Mouse (Mus musculus): Measurements from ENCODE around the gene Bmp2k. TPM values are rescaled to one million over a fixed set of nuclear protein-coding genes. Genes with fewer than 3 reads are reported as not detected.
A peak's percentile ranks its signal among the peaks of the same experiment; 100 is the strongest.

Gene Bmp2k
- polyA plus RNA-seq (2014; fragmentation: Nextera tagmentation; extraction: Ambion mirVana): 7.8 and 8.2 TPM in 2 replicates

GRCm38 (mm10) chr5:96997310-96997801 lies at the start of gene Bmp2k:
Bmp2k (plus strand) TSS chr5:96997689.
- Histone ChIP-seq H3K4me2 (ENCODE audit: low read depth, severe bottlenecking) (peak within 1 kb of the TSS; percentile 87), H3K9ac (ENCODE audit: low read length) (peak within 1 kb of the TSS; percentile 77), H3K27me3 (ENCODE audit: control insufficient read depth, insufficient read depth, low read length) (no peaks in the 10 kb centered on the region), H3K9me3 (ENCODE audit: control insufficient read depth, low read length) (no peaks in the 10 kb centered on the region), H3K4me3 (ENCODE audit: low read depth, low read length) (peak within 1 kb of the TSS; percentile 59), H3K4me1 (ENCODE audit: control insufficient read depth, insufficient read depth, low read length) (no peaks in the 10 kb centered on the region), H3K27ac (replicated peaks; ENCODE audit: low read depth, low read length) (peak within 1 kb of the TSS; percentile 84), H3K36me3 (ENCODE audit: control insufficient read depth, insufficient read depth, low read length) (no peaks in the 10 kb centered on the region)
- WGBS: under 1% methylated on average over 57 of the region's 78 CpGs
- DNase-seq (ENCODE audit: low spot score) (peak; percentile 86), ATAC-seq (ENCODE audit: insufficient number of reproducible peaks, low FRiP score, low TSS enrichment, low read depth) (peak; percentile 95)

DNA sequence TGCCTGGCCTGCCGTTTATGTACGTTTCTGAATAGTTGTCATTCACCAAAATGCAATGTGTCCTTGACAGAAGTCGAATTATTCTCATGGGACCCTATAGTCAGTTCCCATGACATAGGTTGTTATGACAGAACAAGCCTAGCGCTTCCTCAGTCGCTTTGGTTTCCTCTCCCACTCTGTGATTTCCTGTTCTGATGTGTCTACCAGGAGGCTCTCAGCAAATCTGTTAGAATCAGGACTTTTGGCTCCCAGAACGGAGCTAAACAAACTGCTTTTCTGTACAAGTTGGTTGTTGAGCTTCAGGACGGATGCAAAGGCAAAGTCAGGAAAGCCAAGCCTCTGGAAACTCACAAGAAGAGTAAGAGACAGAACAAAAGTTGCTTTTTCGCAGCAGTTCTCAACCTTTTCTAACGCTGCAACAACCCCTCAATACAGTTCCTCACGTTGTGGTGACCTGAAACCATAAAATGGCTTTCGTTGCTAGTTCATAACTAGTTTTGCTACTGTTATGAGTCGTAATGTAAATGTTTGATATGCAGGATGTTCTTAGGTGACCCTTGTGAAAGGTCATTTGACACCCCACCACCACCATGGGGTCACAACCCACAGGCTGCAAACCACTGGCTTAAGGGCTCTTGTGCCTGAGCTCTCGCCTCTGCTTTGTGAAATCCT lies 48.5 kb upstream of the Bmp2k start:
- Histone ChIP-seq H3K27me3 (ENCODE audit: control insufficient read depth, insufficient read depth, low read length) (no peaks in the 10 kb centered on the region), H3K36me3 (ENCODE audit: control insufficient read depth, insufficient read depth, low read length) (no peaks in the 10 kb centered on the region), H3K9ac (ENCODE audit: low read length) (no peak overlapping the region), H3K4me1 (ENCODE audit: control insufficient read depth, insufficient read depth, low read length) (no peaks in the 10 kb centered on the region), H3K27ac (replicated peaks; ENCODE audit: low read depth, low read length) (no peak overlapping the region), H3K9me3 (ENCODE audit: control insufficient read depth, low read length) (no peaks in the 10 kb centered on the region), H3K4me2 (ENCODE audit: low read depth, severe bottlenecking) (no peak overlapping the region), H3K4me3 (ENCODE audit: low read depth, low read length) (no peak overlapping the region)
- ATAC-seq (ENCODE audit: insufficient number of reproducible peaks, low FRiP score, low TSS enrichment, low read depth): no peak
- WGBS: 87% methylated on average over 13 of the region's 13 CpGs
- DNase-seq (ENCODE audit: low spot score): no peak

DNA sequence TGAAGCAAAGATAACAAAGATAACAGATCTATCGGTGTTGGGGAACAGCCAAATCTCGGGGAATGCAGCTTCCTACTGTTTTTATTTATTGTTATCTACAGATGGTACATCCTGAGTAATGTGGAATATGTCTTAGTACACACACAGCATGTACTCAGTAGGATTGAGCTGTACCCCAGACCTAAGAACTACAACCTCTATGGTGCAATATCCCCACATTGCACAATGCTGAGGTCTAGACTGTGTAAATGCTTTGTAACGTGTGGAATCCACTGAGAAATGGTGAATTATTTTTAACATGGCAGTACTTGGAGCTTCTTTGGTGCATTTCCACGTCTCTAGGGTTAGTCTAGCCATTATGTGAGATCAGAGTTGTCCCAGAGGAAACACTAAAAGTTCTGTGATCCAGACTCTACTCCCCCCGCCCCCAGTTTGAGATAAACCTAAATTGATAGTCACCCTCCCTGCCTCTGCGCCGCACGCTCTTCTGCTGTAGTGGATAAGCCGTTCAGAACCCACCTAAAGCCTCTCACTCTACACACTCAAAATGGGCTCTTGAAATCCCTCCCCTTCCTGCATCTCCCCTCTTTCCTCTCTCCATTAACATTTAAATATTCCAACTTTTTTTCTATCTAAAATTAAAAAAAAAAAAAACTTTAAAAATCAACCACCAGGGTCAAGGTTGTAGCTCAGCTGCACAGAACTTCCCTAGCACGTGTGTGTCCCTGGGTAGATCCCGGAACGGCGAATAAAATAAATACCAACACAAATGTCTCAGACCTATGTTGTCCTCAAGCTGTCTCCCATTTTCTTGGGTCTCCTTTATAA lies 47.4 kb upstream of the Bmp2k start:
- Histone ChIP-seq H3K36me3 (ENCODE audit: control insufficient read depth, insufficient read depth, low read length) (no peaks in the 10 kb centered on the region), H3K9me3 (ENCODE audit: control insufficient read depth, low read length) (no peaks in the 10 kb centered on the region), H3K4me3 (ENCODE audit: low read depth, low read length) (no peak overlapping the region), H3K27ac (replicated peaks; ENCODE audit: low read depth, low read length) (no peak overlapping the region), H3K4me1 (ENCODE audit: control insufficient read depth, insufficient read depth, low read length) (no peaks in the 10 kb centered on the region), H3K9ac (ENCODE audit: low read length) (no peak overlapping the region), H3K4me2 (ENCODE audit: low read depth, severe bottlenecking) (no peak overlapping the region), H3K27me3 (ENCODE audit: control insufficient read depth, insufficient read depth, low read length) (no peaks in the 10 kb centered on the region)
- 92% methylated on average over 13 of the region's 13 CpGs for WGBS
- ATAC-seq (ENCODE audit: insufficient number of reproducible peaks, low FRiP score, low TSS enrichment, low read depth) (no peak), DNase-seq (ENCODE audit: low spot score) (no peak)

GRCm38 (mm10) chr5:96950667-96951492 lies 46.6 kb upstream of the Bmp2k start:
- Histone ChIP-seq H3K27ac (replicated peaks; ENCODE audit: low read depth, low read length) (no peak overlapping the region), H3K4me2 (ENCODE audit: low read depth, severe bottlenecking) (no peak overlapping the region), H3K9me3 (ENCODE audit: control insufficient read depth, low read length) (no peaks in the 10 kb centered on the region), H3K27me3 (ENCODE audit: control insufficient read depth, insufficient read depth, low read length) (no peaks in the 10 kb centered on the region), H3K36me3 (ENCODE audit: control insufficient read depth, insufficient read depth, low read length) (no peaks in the 10 kb centered on the region), H3K4me1 (ENCODE audit: control insufficient read depth, insufficient read depth, low read length) (no peaks in the 10 kb centered on the region), H3K9ac (ENCODE audit: low read length) (no peak overlapping the region), H3K4me3 (ENCODE audit: low read depth, low read length) (no peak overlapping the region)
- 76% methylated on average over 10 of the region's 10 CpGs for WGBS
- ATAC-seq (ENCODE audit: insufficient number of reproducible peaks, low FRiP score, low TSS enrichment, low read depth) (no peak), DNase-seq (ENCODE audit: low spot score) (no peak)

DNA sequence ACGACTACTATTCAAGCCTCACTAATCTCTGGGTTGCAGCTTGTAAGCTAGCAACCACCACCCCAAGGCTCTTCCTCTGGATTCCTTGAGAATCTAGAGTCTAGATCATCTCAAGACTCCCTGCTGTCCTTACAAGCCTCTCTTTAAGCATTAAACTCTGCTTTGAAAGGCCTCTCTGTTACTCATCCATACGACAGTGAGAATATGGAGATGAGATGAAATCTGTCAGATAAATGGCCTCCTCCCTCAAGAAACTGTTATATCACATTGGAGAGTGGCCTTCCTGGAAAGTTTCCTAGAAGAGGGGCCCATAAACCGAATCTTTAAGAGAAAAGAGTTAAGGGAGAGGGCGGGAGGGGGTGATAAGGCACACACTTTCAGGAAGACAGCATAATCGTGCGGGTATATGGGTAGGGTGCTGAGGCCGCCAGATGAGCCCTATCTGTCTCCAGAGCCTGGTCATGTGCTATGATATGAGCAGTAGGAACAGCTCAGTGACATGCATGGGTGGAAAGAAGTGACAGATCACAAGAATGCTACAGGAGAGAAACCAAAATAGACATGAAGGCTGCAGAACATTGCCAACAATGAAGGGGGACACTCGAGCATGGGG lies 45.9 kb upstream of the Bmp2k start:
- 81% methylated on average over 8 of the region's 8 CpGs for WGBS
- no peak for DNase-seq (ENCODE audit: low spot score)

DNA sequence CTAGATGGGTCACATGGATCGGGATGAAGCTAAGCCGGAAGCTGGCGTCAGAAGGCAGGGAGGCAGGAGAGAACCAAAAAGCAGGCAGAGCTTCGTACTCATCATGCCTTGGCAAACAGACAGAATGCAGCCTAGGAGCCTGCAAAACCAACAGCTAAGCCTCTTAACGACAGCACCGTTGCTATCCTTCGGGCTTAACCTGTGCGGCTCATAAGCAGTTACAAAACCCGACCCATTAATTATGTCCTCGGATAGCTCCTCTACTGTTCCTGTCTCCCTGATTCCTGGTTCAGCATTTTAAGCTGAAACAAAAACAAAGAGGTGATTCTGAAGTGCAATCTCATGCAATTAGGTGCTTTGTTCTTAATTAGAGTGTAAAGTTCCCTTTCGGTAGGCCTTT lies 43.4 kb upstream of the Bmp2k start:
- Histone ChIP-seq H3K9me3 (ENCODE audit: control insufficient read depth, low read length) (no peaks in the 10 kb centered on the region), H3K9ac (ENCODE audit: low read length) (no peak overlapping the region), H3K4me3 (ENCODE audit: low read depth, low read length) (no peak overlapping the region), H3K36me3 (ENCODE audit: control insufficient read depth, insufficient read depth, low read length) (no peaks in the 10 kb centered on the region), H3K27ac (replicated peaks; ENCODE audit: low read depth, low read length) (no peak overlapping the region), H3K27me3 (ENCODE audit: control insufficient read depth, insufficient read depth, low read length) (no peaks in the 10 kb centered on the region), H3K4me2 (ENCODE audit: low read depth, severe bottlenecking) (no peak overlapping the region), H3K4me1 (ENCODE audit: control insufficient read depth, insufficient read depth, low read length) (no peaks in the 10 kb centered on the region)
- WGBS: 52% methylated on average over 11 of the region's 11 CpGs
- DNase-seq (ENCODE audit: low spot score) (no peak), ATAC-seq (ENCODE audit: insufficient number of reproducible peaks, low FRiP score, low TSS enrichment, low read depth) (no peak)

More for the DNA sequence above, 45.9 kb upstream of the Bmp2k start:
- Histone ChIP-seq H3K36me3 (ENCODE audit: control insufficient read depth, insufficient read depth, low read length) (no peaks in the 10 kb centered on the region), H3K4me1 (ENCODE audit: control insufficient read depth, insufficient read depth, low read length) (no peaks in the 10 kb centered on the region), H3K4me2 (ENCODE audit: low read depth, severe bottlenecking) (no peak overlapping the region), H3K27ac (replicated peaks; ENCODE audit: low read depth, low read length) (no peak overlapping the region), H3K9ac (ENCODE audit: low read length) (no peak overlapping the region), H3K27me3 (ENCODE audit: control insufficient read depth, insufficient read depth, low read length) (no peaks in the 10 kb centered on the region), H3K9me3 (ENCODE audit: control insufficient read depth, low read length) (no peaks in the 10 kb centered on the region), H3K4me3 (ENCODE audit: low read depth, low read length) (no peak overlapping the region)
- no peak for ATAC-seq (ENCODE audit: insufficient number of reproducible peaks, low FRiP score, low TSS enrichment, low read depth)

GRCm38 (mm10) chr5:96954466-96955027 lies 42.9 kb upstream of the Bmp2k start:
- 79% methylated on average over 10 of the region's 10 CpGs for WGBS
- no peak overlapping the region for H3K4me3 ChIP-seq (ENCODE audit: low read depth, low read length)
- no peaks in the 10 kb centered on the region for H3K36me3 ChIP-seq (ENCODE audit: control insufficient read depth, insufficient read depth, low read length)
- no peak overlapping the region for H3K4me2 ChIP-seq (ENCODE audit: low read depth, severe bottlenecking)
- no peaks in the 10 kb centered on the region for H3K27me3 ChIP-seq (ENCODE audit: control insufficient read depth, insufficient read depth, low read length)
- no peak overlapping the region for H3K9ac ChIP-seq (ENCODE audit: low read length)
- no peaks in the 10 kb centered on the region for H3K9me3 ChIP-seq (ENCODE audit: control insufficient read depth, low read length)
- no peak for ATAC-seq (ENCODE audit: insufficient number of reproducible peaks, low FRiP score, low TSS enrichment, low read depth)
- no peak for DNase-seq (ENCODE audit: low spot score)
- H3K4me1 ChIP-seq (ENCODE audit: control insufficient read depth, insufficient read depth, low read length): no peaks in the 10 kb centered on the region
- no peak overlapping the region for H3K27ac ChIP-seq (replicated peaks; ENCODE audit: low read depth, low read length)

Data from limb, embryonic 11.5 days (tissue).